Mouse (Mus musculus) heart, postnatal 25 days (tissue): ENCODE measurements at regions not wholly inside any gene's neighbourhood (a gene's known extent, or its start where the extent isn't known, plus 50 kb on each side); places are given as distances from the start of the nearest gene placed in this dataset.
"Not testable (repeated sequence)": the region's sequence is repeated elsewhere in the genome, so short reads cannot be mapped to it uniquely, and the experiment has no call there.

Source experiments
- DNase-seq: peaks from one replicate; pipeline ENCODE4 v3.0.0; 2022; ENCODE audit warnings: low spot score
- intact Hi-C: fragments of 180-260 bp; cut with DNase I; formaldehyde crosslinking; loops from one replicate; pipeline ENCODE4 v1.15.1; 2025

- intact Hi-C loops: no loop called here
- DNase-seq: no peak
These were observed 182.5 kb upstream of the Afdn start for GRCm38 (mm10) chr17:13577798-13578197.

GRCm38 (mm10) chr17:13581214-13581920 lies 179.0 kb upstream of the Afdn start:
- intact Hi-C loops: no loop called here

GRCm38 (mm10) chr17:13581995-13582588 lies 178.2 kb upstream of the Afdn start:
- intact Hi-C loops: no loop called here
- DNase-seq: no peak

More at GRCm38 (mm10) chr17:13581214-13581920, 179.0 kb upstream of the Afdn start:
- DNase-seq: no peak

- intact Hi-C loops: no loop called here
These were observed 176.7 kb upstream of the Afdn start for GRCm38 (mm10) chr17:13583475-13584233.

GRCm38 (mm10) chr17:13584394-13584793 lies 175.9 kb upstream of the Afdn start:
- intact Hi-C loops: no loop called here

More at GRCm38 (mm10) chr17:13583475-13584233, 176.7 kb upstream of the Afdn start:
- no peak for DNase-seq

GRCm38 (mm10) chr17:13590240-13590837 lies 170.0 kb upstream of the Afdn start:
- intact Hi-C loops: not testable (repeated sequence)

More at GRCm38 (mm10) chr17:13584394-13584793, 175.9 kb upstream of the Afdn start:
- no peak for DNase-seq

More at GRCm38 (mm10) chr17:13590240-13590837, 170.0 kb upstream of the Afdn start:
- DNase-seq: not testable (repeated sequence)
